Mouse (Mus musculus) cerebellum, adult 2 months (tissue): ENCODE results near the gene Morc4.

Experiments used
- CTCF ChIP-seq: fragments of 200-500 bp; IDR thresholded peaks from 2 replicates; pipeline ENCODE4 v1.5.1; 2011; ENCODE audit warnings: low read depth, mild to moderate bottlenecking, control low read depth, low read length, moderate library complexity, borderline replicate concordance; ENCODE audit not compliant: insufficient read depth
- POLR2A ChIP-seq: fragments of 200-500 bp; IDR thresholded peaks from 2 replicates; pipeline ENCODE4 v1.6.1; 2011; ENCODE audit warnings: low read length, control low read depth, borderline replicate concordance; ENCODE audit not compliant: insufficient read depth

- no peak for TF ChIP-seq POLR2A
- no peak for TF ChIP-seq CTCF
Measured at GRCm38 (mm10) chrX:139780988-139781387, 90.5 kb downstream of the Morc4 start.
